Mouse (Mus musculus) spleen, adult 2 months (tissue): ENCODE measurements around the gene Socs3. TPM values are rescaled to one million over a fixed set of nuclear protein-coding genes. Genes with fewer than 3 reads are reported as not detected.

Experiments
- DNase-seq, 2 experiments: peaks; one replicate each; pipeline versions ENCODE4 v3.0.0 to v3.0.0-alpha.2; 2012 to 2021; ENCODE audit warnings: low spot score in 2 of 2, low read depth in 1 of 2
- H3K27ac ChIP-seq: fragments of 200-500 bp; 2 replicates; pipeline ENCODE4 v1.5.1; 2012; ENCODE audit warnings: low read length, inconsistent platforms; ENCODE audit not compliant: insufficient read depth
- H3K27me3 ChIP-seq: fragments of 200-500 bp; 2 replicates; pipeline ENCODE4 v1.6.1; 2012; ENCODE audit warnings: mild to moderate bottlenecking, moderate library complexity, low read length, inconsistent platforms; ENCODE audit not compliant: control insufficient read depth, insufficient read depth
- H3K36me3 ChIP-seq: fragments of 200-500 bp; 2 replicates; pipeline ENCODE4 v1.6.1; 2012; ENCODE audit warnings: mild to moderate bottlenecking, low read length, inconsistent platforms; ENCODE audit not compliant: control insufficient read depth, insufficient read depth
- H3K4me1 ChIP-seq: fragments of 200-500 bp; 2 replicates; pipeline ENCODE4 v1.6.1; 2011; ENCODE audit warnings: inconsistent platforms; ENCODE audit not compliant: control insufficient read depth, insufficient read depth, insufficient read length
- H3K4me3 ChIP-seq: fragments of 200-500 bp; 2 replicates; pipeline ENCODE4 v1.5.1; 2011; ENCODE audit warnings: mild to moderate bottlenecking, inconsistent platforms; ENCODE audit not compliant: insufficient read depth, insufficient read length; ENCODE audit errors: extremely low read depth
- CTCF ChIP-seq: fragments of 200-500 bp; IDR thresholded peaks from 2 replicates; pipeline ENCODE4 v1.5.1; 2011; ENCODE audit warnings: mild to moderate bottlenecking, inconsistent platforms; ENCODE audit not compliant: insufficient read depth, insufficient read length, insufficient replicate concordance; ENCODE audit errors: extremely low read depth
- POLR2A ChIP-seq: fragments of 200-500 bp; IDR thresholded peaks from 2 replicates; pipeline ENCODE4 v1.6.1; 2011; ENCODE audit warnings: low read depth, low read length, inconsistent platforms
- WGBS: fragments of 180-500 bp; shearing (Covaris S2); methylation state at CpG from one replicate; pipeline ENCODE4 v1.1.7; 2018; 5-methylcytosine and 5-hydroxymethylcytosine counted together
- polyA plus RNA-seq: library from polyadenylated mRNA; depleted of rRNA; stranded (reverse); fragments of >200 nt; gene quantifications from 2 replicates; pipeline ENCODE4 v1.2.3, GENCODE M21; 2012

Socs3 gene
- polyA plus RNA-seq, 1 experiment, result 22.0 TPM

- DNase-seq, result no peak
- H3K4me1 ChIP-seq, result peaks cover 16% of the 10 kb centered on the region
- no peak overlapping the region for H3K4me3 ChIP-seq
- H3K27ac ChIP-seq, result no peak overlapping the region
- no peaks in the 10 kb centered on the region for H3K27me3 ChIP-seq
- 72% methylated on average over 4 of the region's 5 CpGs for WGBS
- TF ChIP-seq POLR2A (no peak), CTCF (no peak)
- no peaks in the 10 kb centered on the region for H3K36me3 ChIP-seq
Observed at GRCm38 (mm10) chr11:117977694-117978360, 8.0 kb upstream of the Socs3 start.

- Histone ChIP-seq H3K36me3 (no peaks in the 10 kb centered on the region), H3K27ac (no peak overlapping the region), H3K4me3 (no peak overlapping the region), H3K4me1 (peaks cover 16% of the 10 kb centered on the region), H3K27me3 (no peaks in the 10 kb centered on the region)
- peak in 1 of 2 experiments; percentile 55 for DNase-seq
- 7% methylated on average over 8 of the region's 8 CpGs for WGBS
- TF ChIP-seq CTCF, result no peak
- no peak for TF ChIP-seq POLR2A
Observed at GRCm38 (mm10) chr11:117976081-117976582, 6.3 kb upstream of the Socs3 start.

GRCm38 (mm10) chr11:117975211-117975967 is 5.5 kb upstream of the Socs3 start:
- Histone ChIP-seq H3K4me1 (peaks cover 16% of the 10 kb centered on the region), H3K4me3 (no peak overlapping the region)
- WGBS, result 68% methylated on average over 18 of the region's 18 CpGs

GRCm38 (mm10) chr11:117974327-117975125 is 4.7 kb upstream of the Socs3 start:
- DNase-seq, result no peak
- Histone ChIP-seq H3K4me1 (peaks cover 18% of the 10 kb centered on the region), H3K27me3 (no peaks in the 10 kb centered on the region), H3K4me3 (no peak overlapping the region), H3K27ac (no peak overlapping the region; the same call in 1 of the 2 replicates), H3K36me3 (no peaks in the 10 kb centered on the region)
- TF ChIP-seq POLR2A (no peak), CTCF (no peak)
- 28% methylated on average over 14 of the region's 14 CpGs for WGBS

More at GRCm38 (mm10) chr11:117975211-117975967, 5.5 kb upstream of the Socs3 start:
- Histone ChIP-seq H3K27ac (no peak overlapping the region), H3K36me3 (no peaks in the 10 kb centered on the region), H3K27me3 (no peaks in the 10 kb centered on the region)
- TF ChIP-seq CTCF, result no peak
- TF ChIP-seq POLR2A, result no peak
- no peak for DNase-seq

GRCm38 (mm10) chr11:117973569-117973968 is 3.7 kb upstream of the Socs3 start:
- H3K36me3 ChIP-seq, result no peaks in the 10 kb centered on the region
- no peak overlapping the region for H3K4me3 ChIP-seq
- peaks cover 20% of the 10 kb centered on the region for H3K4me1 ChIP-seq
- 52% methylated on average over 5 of the region's 5 CpGs for WGBS
- no peak for DNase-seq
- TF ChIP-seq CTCF, result no peak
- TF ChIP-seq POLR2A, result no peak
- no peak overlapping the region for H3K27ac ChIP-seq
- H3K27me3 ChIP-seq, result peaks cover 2% of the 10 kb centered on the region; the same call in 1 of the 2 replicates

- WGBS, result 71% methylated on average over 11 of the region's 11 CpGs
Observed at GRCm38 (mm10) chr11:117972656-117973558, 3.1 kb upstream of the Socs3 start.

More at GRCm38 (mm10) chr11:117972656-117973558, 3.1 kb upstream of the Socs3 start:
- H3K27ac ChIP-seq, result no peak overlapping the region
- TF ChIP-seq CTCF, result no peak
- no peak for TF ChIP-seq POLR2A
- peaks cover 24% of the 10 kb centered on the region for H3K4me1 ChIP-seq
- no peak for DNase-seq
- peaks cover 7% of the 10 kb centered on the region for H3K27me3 ChIP-seq
- H3K4me3 ChIP-seq, result no peak overlapping the region
- H3K36me3 ChIP-seq, result 0 out of 2 replicates have a peak, but pooled peaks cover under 1% of the 10 kb centered on the region
